Mouse (Mus musculus): ENCODE measurements around the gene Galnt3. TPM values are rescaled to one million over a fixed set of nuclear protein-coding genes. Genes with fewer than 3 reads are reported as not detected.
A peak's percentile ranks its signal among the peaks of the same experiment; 100 is the strongest.

Galnt3 gene
- polyA plus RNA-seq, 1 experiment from 2014 or later, result 0.71 TPM

DNA sequence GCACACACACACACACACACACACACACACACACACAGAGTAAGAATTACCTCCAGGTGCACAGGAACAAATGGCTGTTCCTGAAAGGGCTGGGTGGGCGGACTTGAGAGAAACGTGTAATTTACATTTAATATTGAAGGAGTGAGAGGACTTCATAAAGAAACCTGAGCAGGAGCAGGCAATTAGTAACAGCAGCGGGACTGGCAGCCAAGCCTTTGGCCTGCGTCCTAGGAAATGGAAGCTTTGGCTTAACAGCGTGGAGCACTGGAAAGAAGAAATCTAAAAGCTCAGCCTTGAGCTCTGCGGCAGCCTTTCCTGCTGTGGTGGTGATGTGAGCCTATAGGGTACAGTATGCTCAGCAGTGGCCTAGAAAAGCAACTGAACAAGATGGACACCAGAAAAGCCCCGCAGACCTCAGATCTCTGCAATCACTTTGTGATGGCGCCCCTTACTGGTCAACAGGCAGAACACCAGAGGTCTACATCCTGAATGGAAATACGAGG, 82.8 kb downstream of the Galnt3 start:
- peak; percentile 67 for ATAC-seq (ENCODE audit: low FRiP score, low read depth)

DNA sequence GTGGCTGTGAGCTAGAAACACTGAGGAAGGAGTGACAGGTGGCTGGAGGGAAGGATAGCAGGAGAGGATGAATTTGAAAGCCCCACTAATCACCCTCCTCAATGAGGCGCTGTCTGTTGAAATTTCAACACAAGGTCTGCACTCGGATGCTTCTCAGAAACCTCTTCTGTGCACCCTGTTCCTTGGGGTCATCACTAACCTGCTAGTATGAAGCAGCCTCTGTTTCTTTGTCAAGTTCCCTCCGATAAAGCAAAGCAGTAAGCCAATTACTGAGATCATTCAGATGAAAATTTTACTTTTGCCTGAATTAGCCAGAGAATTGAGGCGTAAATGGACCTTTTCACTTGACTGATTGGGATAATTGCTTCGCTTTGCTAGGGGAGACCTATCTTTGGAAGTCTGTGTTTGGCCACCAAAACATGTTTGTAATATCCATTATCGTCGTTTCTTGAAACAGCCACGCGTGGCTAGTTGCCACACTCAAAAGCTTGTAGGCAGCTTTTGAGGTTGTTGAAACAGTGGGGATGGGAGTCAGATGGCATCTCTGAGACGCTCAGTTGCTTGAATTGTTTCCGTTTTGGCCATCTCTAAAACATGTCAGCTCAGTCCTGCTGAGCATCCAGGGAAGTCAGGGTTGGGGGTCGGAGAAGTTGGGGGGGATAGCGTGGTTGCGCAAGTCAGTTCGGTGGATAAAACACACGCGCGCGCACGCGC, 83.4 kb downstream of the Galnt3 start:
- H3K4me3 ChIP-seq, result no peak overlapping the region
- WGBS, result 65% methylated on average over 21 of the region's 21 CpGs
- H3K36me3 ChIP-seq, result no peaks in the 10 kb centered on the region
- 0 out of 2 replicates have a peak, but pooled peaks cover 3% of the 10 kb centered on the region for H3K27me3 ChIP-seq
- H3K9me3 ChIP-seq, result no peaks in the 10 kb centered on the region
- peak overlapping the region; percentile 70 for H3K27ac ChIP-seq (replicated peaks)
- H3K4me1 ChIP-seq, result peaks cover 26% of the 10 kb centered on the region
- H3K4me2 ChIP-seq (replicated peaks), result no peak overlapping the region; the same call in 1 of the 2 replicates
- ATAC-seq (ENCODE audit: low FRiP score, low read depth), result no peak
- H3K9ac ChIP-seq (replicated peaks), result no peak overlapping the region

More for the DNA sequence above, 82.8 kb downstream of the Galnt3 start:
- WGBS, result 59% methylated on average over 9 of the region's 9 CpGs
- Histone ChIP-seq H3K27me3 (0 out of 2 replicates have a peak, but pooled peaks cover 3% of the 10 kb centered on the region), H3K9ac (replicated peaks) (no peak overlapping the region), H3K27ac (replicated peaks) (peak overlapping the region; percentile 70), H3K36me3 (no peaks in the 10 kb centered on the region), H3K4me1 (peaks cover 26% of the 10 kb centered on the region), H3K4me2 (replicated peaks) (no peak overlapping the region; the same call in 1 of the 2 replicates), H3K4me3 (no peak overlapping the region), H3K9me3 (no peaks in the 10 kb centered on the region)

DNA sequence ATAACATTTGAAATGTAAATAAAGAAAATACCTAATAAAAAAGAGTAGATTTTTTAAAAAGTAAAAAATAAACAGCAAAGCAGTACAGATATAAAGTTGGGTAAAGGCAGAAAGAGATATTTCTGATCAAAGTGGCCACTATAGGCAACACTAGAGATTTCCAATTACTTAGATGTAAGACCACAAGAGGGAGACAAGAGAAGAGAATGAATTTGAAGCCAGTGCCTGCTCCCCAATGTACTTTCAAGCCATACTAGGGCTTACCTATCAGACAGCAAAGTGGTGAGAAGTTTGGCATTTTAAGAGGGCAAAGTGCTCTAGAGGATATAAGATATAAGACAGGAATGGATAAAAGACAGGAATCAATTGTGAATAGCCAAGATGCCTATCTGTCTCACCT, 84.2 kb downstream of the Galnt3 start:
- Histone ChIP-seq H3K9ac (replicated peaks) (no peak overlapping the region), H3K27ac (replicated peaks) (0 out of 2 replicates have a peak overlapping the region, but pooled peaks have one; percentile 25), H3K27me3 (0 out of 2 replicates have a peak, but pooled peaks cover 3% of the 10 kb centered on the region), H3K36me3 (no peaks in the 10 kb centered on the region), H3K9me3 (no peaks in the 10 kb centered on the region), H3K4me1 (peaks cover 26% of the 10 kb centered on the region), H3K4me2 (replicated peaks) (no peak overlapping the region), H3K4me3 (no peak overlapping the region)
- ATAC-seq (ENCODE audit: low FRiP score, low read depth), result no peak

DNA sequence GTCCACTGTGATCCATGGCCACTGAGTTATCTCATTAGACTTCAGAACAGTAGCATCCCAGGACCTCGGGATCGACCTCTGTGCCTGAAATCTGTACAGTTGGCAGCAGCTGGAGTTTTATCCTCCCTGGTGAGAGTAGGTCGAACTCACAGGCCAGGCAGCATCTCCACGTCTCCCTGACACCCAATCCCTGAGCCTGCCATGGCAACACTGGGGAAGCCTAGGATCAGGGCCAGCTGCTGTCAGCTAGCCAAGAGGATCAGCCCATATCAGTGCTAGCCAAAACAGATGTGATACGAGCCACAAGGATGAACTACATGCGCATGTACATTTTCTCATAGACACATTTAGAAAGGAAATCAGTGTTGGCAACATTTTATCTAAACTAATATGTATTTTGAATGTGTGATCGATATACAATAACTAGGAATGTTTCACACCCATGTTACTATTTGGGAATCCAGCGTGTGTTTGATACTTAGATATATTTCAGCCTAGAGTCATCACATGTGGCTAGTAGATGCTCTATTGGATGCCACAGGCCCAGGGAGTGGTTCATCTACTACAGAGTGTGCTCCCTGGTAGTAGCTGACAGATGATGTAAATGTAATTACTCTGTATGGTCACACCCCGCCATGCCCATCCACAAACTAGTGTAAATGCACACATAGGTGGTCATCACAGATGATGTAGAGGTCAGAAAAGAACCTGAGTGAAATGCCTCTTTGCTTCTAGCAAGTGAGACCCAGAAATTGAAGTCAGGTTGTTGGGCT, 89.7 kb downstream of the Galnt3 start:
- Histone ChIP-seq H3K4me2 (replicated peaks) (no peak overlapping the region), H3K27ac (replicated peaks) (no peak overlapping the region), H3K4me1 (peaks cover 6% of the 10 kb centered on the region), H3K9ac (replicated peaks) (no peak overlapping the region), H3K27me3 (peaks cover 3% of the 10 kb centered on the region; the same call in 1 of the 2 replicates), H3K36me3 (no peaks in the 10 kb centered on the region), H3K4me3 (no peak overlapping the region), H3K9me3 (no peaks in the 10 kb centered on the region)
- WGBS, result 64% methylated on average over 9 of the region's 9 CpGs
- ATAC-seq (ENCODE audit: low FRiP score, low read depth), result peak; percentile 50

Other genes with a start within 250 kb of the Galnt3 start
- gene Ttc21b, start 131.6 kb upstream of the Galnt3 start, polyA plus RNA-seq (2016; fragmentation: Nextera tagmentation; extraction: Ambion mirVana), result 15.9 and 17.5 TPM in 2 replicates